Mouse (Mus musculus): ENCODE data around the gene Wrap53. TPM values are rescaled to one million over a fixed set of nuclear protein-coding genes. Genes with fewer than 3 reads are reported as not detected.
"Not testable (repeated sequence)": the region's sequence is repeated elsewhere in the genome, so short reads cannot be mapped to it uniquely, and the experiment has no call there.

Gene Wrap53
- total RNA-seq, 1 experiment from 2014 or later: 4.6 TPM

- ATAC-seq (replicated peaks in 1 of 2; ENCODE audit: insufficient read depth in 1 of 2, low FRiP score in 2 of 2, low TSS enrichment in 1 of 2, low read depth in 1 of 2, poor library complexity in 2 of 2, severe bottlenecking in 2 of 2): no peak
Observed at GRCm38 (mm10) chr11:69553341-69553721, 26.7 kb downstream of the Wrap53 start.

- ATAC-seq (replicated peaks in 1 of 2; ENCODE audit: insufficient read depth in 1 of 2, low FRiP score in 2 of 2, low TSS enrichment in 1 of 2, low read depth in 1 of 2, poor library complexity in 2 of 2, severe bottlenecking in 2 of 2): no peak
Observed at GRCm38 (mm10) chr11:69552622-69553340, 27.3 kb downstream of the Wrap53 start.

- no peak for ATAC-seq (replicated peaks in 1 of 2; ENCODE audit: insufficient read depth in 1 of 2, low FRiP score in 2 of 2, low TSS enrichment in 1 of 2, low read depth in 1 of 2, poor library complexity in 2 of 2, severe bottlenecking in 2 of 2)
Observed at GRCm38 (mm10) chr11:69551310-69551709, 28.7 kb downstream of the Wrap53 start.

- no peak for ATAC-seq (replicated peaks in 1 of 2; ENCODE audit: insufficient read depth in 1 of 2, low FRiP score in 2 of 2, low TSS enrichment in 1 of 2, low read depth in 1 of 2, poor library complexity in 2 of 2, severe bottlenecking in 2 of 2)
Observed at GRCm38 (mm10) chr11:69549060-69549656, 30.9 kb downstream of the Wrap53 start, which contains the start of gene Dnah2. TSS of gene Dnah2 (minus strand) at chr11:69549110.

- ATAC-seq (replicated peaks in 1 of 2; ENCODE audit: insufficient read depth in 1 of 2, low FRiP score in 2 of 2, low TSS enrichment in 1 of 2, low read depth in 1 of 2, poor library complexity in 2 of 2, severe bottlenecking in 2 of 2): no peak
Observed at GRCm38 (mm10) chr11:69547071-69547470, 33.0 kb downstream of the Wrap53 start.

GRCm38 (mm10) chr11:69546423-69547053 is 33.5 kb downstream of the Wrap53 start:
- ATAC-seq (replicated peaks in 1 of 2; ENCODE audit: insufficient read depth in 1 of 2, low FRiP score in 2 of 2, low TSS enrichment in 1 of 2, low read depth in 1 of 2, poor library complexity in 2 of 2, severe bottlenecking in 2 of 2): peak; percentile 38 to 46; a peak in 3 of 4 replicates

GRCm38 (mm10) chr11:69545957-69546356 is 34.1 kb downstream of the Wrap53 start:
- peak; percentile 29 to 34; a peak in 1 of 4 replicates for ATAC-seq (replicated peaks in 1 of 2; ENCODE audit: insufficient read depth in 1 of 2, low FRiP score in 2 of 2, low TSS enrichment in 1 of 2, low read depth in 1 of 2, poor library complexity in 2 of 2, severe bottlenecking in 2 of 2)

GRCm38 (mm10) chr11:69543598-69543997 is 36.5 kb downstream of the Wrap53 start:
- no peak for ATAC-seq (replicated peaks in 1 of 2; ENCODE audit: insufficient read depth in 1 of 2, low FRiP score in 2 of 2, low TSS enrichment in 1 of 2, low read depth in 1 of 2, poor library complexity in 2 of 2, severe bottlenecking in 2 of 2)

- ATAC-seq (replicated peaks in 1 of 2; ENCODE audit: insufficient read depth in 1 of 2, low FRiP score in 2 of 2, low TSS enrichment in 1 of 2, low read depth in 1 of 2, poor library complexity in 2 of 2, severe bottlenecking in 2 of 2): not testable (repeated sequence)
Observed at GRCm38 (mm10) chr11:69541741-69542140, 38.3 kb downstream of the Wrap53 start.

GRCm38 (mm10) chr11:69540700-69541099 is 39.4 kb downstream of the Wrap53 start:
- ATAC-seq (replicated peaks in 1 of 2; ENCODE audit: insufficient read depth in 1 of 2, low FRiP score in 2 of 2, low TSS enrichment in 1 of 2, low read depth in 1 of 2, poor library complexity in 2 of 2, severe bottlenecking in 2 of 2): no peak

GRCm38 (mm10) chr11:69534990-69535389 is 45.1 kb downstream of the Wrap53 start:
- no peak for ATAC-seq (replicated peaks in 1 of 2; ENCODE audit: insufficient read depth in 1 of 2, low FRiP score in 2 of 2, low TSS enrichment in 1 of 2, low read depth in 1 of 2, poor library complexity in 2 of 2, severe bottlenecking in 2 of 2)

- ATAC-seq (replicated peaks in 1 of 2; ENCODE audit: insufficient read depth in 1 of 2, low FRiP score in 2 of 2, low TSS enrichment in 1 of 2, low read depth in 1 of 2, poor library complexity in 2 of 2, severe bottlenecking in 2 of 2): no peak
Observed at GRCm38 (mm10) chr11:69532480-69533150, 47.4 kb downstream of the Wrap53 start.

- ATAC-seq (replicated peaks in 1 of 2; ENCODE audit: insufficient read depth in 1 of 2, low FRiP score in 2 of 2, low TSS enrichment in 1 of 2, low read depth in 1 of 2, poor library complexity in 2 of 2, severe bottlenecking in 2 of 2): not testable (repeated sequence)
Observed at GRCm38 (mm10) chr11:69530755-69531154, 49.3 kb downstream of the Wrap53 start.

- ATAC-seq (replicated peaks in 1 of 2; ENCODE audit: insufficient read depth in 1 of 2, low FRiP score in 2 of 2, low TSS enrichment in 1 of 2, low read depth in 1 of 2, poor library complexity in 2 of 2, severe bottlenecking in 2 of 2): not testable (repeated sequence)
Observed at GRCm38 (mm10) chr11:69530281-69530680, 49.8 kb downstream of the Wrap53 start.

GRCm38 (mm10) chr11:69528031-69528390 is 52.0 kb downstream of the Wrap53 start:
- no peak for ATAC-seq (replicated peaks in 1 of 2; ENCODE audit: insufficient read depth in 1 of 2, low FRiP score in 2 of 2, low TSS enrichment in 1 of 2, low read depth in 1 of 2, poor library complexity in 2 of 2, severe bottlenecking in 2 of 2)

- no peak; a peak in 1 of 4 replicates for ATAC-seq (replicated peaks in 1 of 2; ENCODE audit: insufficient read depth in 1 of 2, low FRiP score in 2 of 2, low TSS enrichment in 1 of 2, low read depth in 1 of 2, poor library complexity in 2 of 2, severe bottlenecking in 2 of 2)
Observed at GRCm38 (mm10) chr11:69527098-69528030, 52.7 kb downstream of the Wrap53 start.

- no peak for ATAC-seq (replicated peaks in 1 of 2; ENCODE audit: insufficient read depth in 1 of 2, low FRiP score in 2 of 2, low TSS enrichment in 1 of 2, low read depth in 1 of 2, poor library complexity in 2 of 2, severe bottlenecking in 2 of 2)
Observed at GRCm38 (mm10) chr11:69526631-69527030, 53.4 kb downstream of the Wrap53 start.

All from hematopoietic stem cell, adult 5-6 weeks (primary cell).